Mouse (Mus musculus): ENCODE results near the gene Naa40.

- TF ChIP-seq FLI1 (IDR thresholded peaks at IDR 0.05; ENCODE audit: low read length), result no peak
- no peak for TF ChIP-seq GATA1 (IDR thresholded peaks at IDR 0.05; ENCODE audit: borderline replicate concordance, low read length)
Observed at GRCm38 (mm10) chr19:7261964-7262363, 21.0 kb upstream of the Naa40 start.
